Mouse (Mus musculus) stomach, embryonic 14.5 days (tissue): Measurements from ENCODE around the gene Gab2. TPM values are rescaled to one million over a fixed set of nuclear protein-coding genes. Genes with fewer than 3 reads are reported as not detected.

Experiments used
- ATAC-seq: fragments of 200-750 bp; cut with Nextera tagmentation; 2 replicates; pipeline ENCODE4 v1.8.0; 2017; ENCODE audit warnings: low read depth, moderate TSS enrichment; ENCODE audit not compliant: insufficient number of reproducible peaks, insufficient read depth, low FRiP score
- H3K27ac ChIP-seq: fragments of 300-500 bp; sonication (generic); 2 replicates; pipeline ENCODE4 v1.5.1; 2014; ENCODE audit warnings: mild to moderate bottlenecking, low read length, moderate library complexity, mixed read lengths
- H3K27me3 ChIP-seq: fragments of 300-500 bp; sonication (generic); 2 replicates; pipeline ENCODE4 v1.6.1; 2014; ENCODE audit warnings: low read length, control low read depth, mixed read lengths; ENCODE audit not compliant: control insufficient read depth, insufficient read depth
- H3K36me3 ChIP-seq: fragments of 300-500 bp; sonication (generic); 2 replicates; pipeline ENCODE4 v1.6.1; 2014; ENCODE audit warnings: mild to moderate bottlenecking, control low read depth, low read length, moderate library complexity, mixed read lengths; ENCODE audit not compliant: control insufficient read depth, insufficient read depth
- H3K4me1 ChIP-seq: fragments of 300-500 bp; sonication (generic); 2 replicates; pipeline ENCODE4 v1.6.1; 2014; ENCODE audit warnings: low read length, control low read depth, mixed read lengths; ENCODE audit not compliant: control insufficient read depth, insufficient read depth
- H3K4me2 ChIP-seq: fragments of 300-500 bp; sonication (generic); replicated peaks from 2 replicates; pipeline ENCODE4 v1.6.1; 2014; ENCODE audit warnings: low read depth, low read length, control low read depth
- H3K4me3 ChIP-seq: fragments of 300-500 bp; sonication (generic); 2 replicates; pipeline ENCODE4 v1.5.1; 2014; ENCODE audit warnings: low read depth, low read length, control low read depth
- H3K9ac ChIP-seq: fragments of 300-500 bp; sonication (generic); replicated peaks from 2 replicates; pipeline ENCODE4 v1.6.1; 2014; ENCODE audit warnings: low read depth, mild to moderate bottlenecking, control low read depth, low read length, moderate library complexity, mixed read lengths
- H3K9me3 ChIP-seq: fragments of 300-500 bp; sonication (generic); 2 replicates; pipeline ENCODE4 v1.6.1; 2016; ENCODE audit warnings: low read depth, low read length, control low read depth; ENCODE audit not compliant: control insufficient read depth
- WGBS: fragments of 180-500 bp; shearing (Covaris S2); extraction: QIAGEN DNeasy Blood & Tissue Kit; methylation state at CpG from one replicate; pipeline ENCODE4 v1.1.7; 2014; 5-methylcytosine and 5-hydroxymethylcytosine counted together
- polyA plus RNA-seq: library from polyadenylated mRNA; unstranded; fragments of >200 nt; fragmentation: Nextera tagmentation; extraction: Ambion mirVana; gene quantifications from 2 replicates; pipeline ENCODE4 v1.2.1, GENCODE M21; 2014

Gab2 gene
- polyA plus RNA-seq, 1 experiment from 2014 or later: 9.7 TPM

DNA sequence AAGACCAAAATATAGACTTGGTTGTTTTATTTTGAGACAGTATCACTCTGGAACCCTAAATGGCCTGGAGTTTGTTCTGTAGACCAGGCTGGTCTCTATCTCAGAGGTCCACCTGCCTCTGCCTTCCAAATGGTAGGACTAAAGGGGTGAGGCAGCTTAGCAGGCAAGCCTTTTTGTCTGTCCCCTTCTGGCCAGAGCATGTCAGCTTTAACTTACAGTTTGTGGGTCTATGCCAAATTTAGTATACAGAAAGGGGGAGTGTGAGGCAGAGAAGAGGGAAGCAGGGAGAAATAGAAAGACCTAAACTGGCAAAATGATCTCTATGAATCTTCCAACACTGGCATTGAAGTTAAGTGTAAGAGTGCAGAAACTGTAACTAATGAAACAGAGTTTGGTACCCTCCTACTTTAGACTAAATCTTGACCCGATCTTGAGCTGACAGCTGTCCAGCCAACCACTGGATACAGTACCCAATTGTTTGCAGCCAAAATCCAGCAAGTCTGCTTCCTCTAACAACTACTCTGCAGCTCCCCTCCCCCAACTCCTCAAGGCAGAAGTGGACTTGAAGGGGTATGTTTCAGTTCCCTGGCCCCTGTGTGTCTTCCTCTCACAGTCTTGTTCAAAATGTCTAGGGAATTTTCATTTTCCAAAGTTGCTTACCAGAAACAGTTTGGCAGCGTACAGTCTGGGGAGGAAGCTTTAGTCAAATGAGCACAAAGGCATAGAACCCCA, 73.5 kb downstream of the Gab2 start:
- Histone ChIP-seq H3K4me3 (no peak overlapping the region), H3K4me2 (no peak overlapping the region), H3K27me3 (no peaks in the 10 kb centered on the region), H3K27ac (no peak overlapping the region), H3K9ac (no peak overlapping the region), H3K9me3 (no peaks in the 10 kb centered on the region), H3K36me3 (no peaks in the 10 kb centered on the region), H3K4me1 (peaks cover 2% of the 10 kb centered on the region; the same call in 1 of the 2 replicates)
- ATAC-seq: no peak; the same call in 1 of the 2 replicates
- WGBS: 66% methylated on average over 2 of the region's 2 CpGs

DNA sequence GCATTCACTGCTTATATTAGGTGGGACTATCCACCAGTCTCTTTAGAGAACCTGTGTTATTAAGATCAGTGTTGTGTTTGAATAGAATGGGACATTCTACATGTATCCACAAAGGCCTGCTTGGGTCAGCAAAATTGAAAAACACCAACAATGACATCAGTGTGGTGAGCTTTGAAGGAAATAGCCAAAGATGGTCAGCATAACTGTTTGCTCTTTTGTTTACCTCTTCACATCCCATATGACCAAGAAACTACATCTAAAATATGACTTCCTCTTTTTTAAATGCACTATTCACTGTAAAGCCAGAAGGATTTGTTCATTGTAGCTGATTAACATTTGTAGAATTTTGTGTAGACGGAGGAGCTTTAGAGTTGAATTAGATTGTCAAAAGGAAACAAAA, 82.9 kb downstream of the Gab2 start:
- H3K4me2 ChIP-seq: no peak overlapping the region
- WGBS: 73% methylated on average over 1 of the region's 1 CpGs

DNA sequence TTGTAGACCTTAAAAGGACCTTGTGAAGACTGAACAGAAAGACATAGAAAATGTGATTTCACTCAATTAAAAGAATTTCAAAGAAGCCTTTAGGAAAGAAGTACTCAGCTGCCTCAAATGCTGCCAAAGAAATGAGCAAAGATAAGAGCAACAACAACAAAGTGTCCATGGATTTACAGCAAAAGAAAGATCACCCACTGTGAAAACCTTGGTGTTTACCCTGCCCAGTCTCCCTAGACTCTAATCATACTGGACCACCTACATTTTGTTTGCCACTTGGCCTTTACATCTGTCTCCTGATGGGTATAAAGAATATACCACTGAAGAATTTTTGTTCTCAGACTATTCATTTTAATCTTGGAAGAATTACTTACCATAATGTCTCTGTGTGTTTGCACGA, 89.7 kb downstream of the Gab2 start:
- Histone ChIP-seq H3K4me3 (no peak overlapping the region), H3K27me3 (no peaks in the 10 kb centered on the region), H3K36me3 (no peaks in the 10 kb centered on the region), H3K9me3 (no peaks in the 10 kb centered on the region), H3K27ac (no peak overlapping the region), H3K4me2 (no peak overlapping the region), H3K4me1 (peaks cover 5% of the 10 kb centered on the region; the same call in 1 of the 2 replicates), H3K9ac (no peak overlapping the region)
- no peak for ATAC-seq
- 53% methylated on average over 1 of the region's 1 CpGs for WGBS

More for the DNA sequence above, 82.9 kb downstream of the Gab2 start:
- Histone ChIP-seq H3K36me3 (no peaks in the 10 kb centered on the region), H3K27me3 (no peaks in the 10 kb centered on the region), H3K4me1 (no peaks in the 10 kb centered on the region), H3K9ac (no peak overlapping the region), H3K4me3 (no peak overlapping the region), H3K27ac (no peak overlapping the region), H3K9me3 (no peaks in the 10 kb centered on the region)
- ATAC-seq: no peak

GRCm38 (mm10) chr7:97171719-97172118, 90.3 kb downstream of the Gab2 start:
- Histone ChIP-seq H3K36me3 (no peaks in the 10 kb centered on the region), H3K4me2 (no peak overlapping the region), H3K27me3 (no peaks in the 10 kb centered on the region), H3K4me3 (no peak overlapping the region), H3K27ac (no peak overlapping the region), H3K9ac (no peak overlapping the region), H3K4me1 (peaks cover 5% of the 10 kb centered on the region; the same call in 1 of the 2 replicates), H3K9me3 (no peaks in the 10 kb centered on the region)
- ATAC-seq: no peak
- WGBS: 51% methylated on average over 4 of the region's 4 CpGs

DNA sequence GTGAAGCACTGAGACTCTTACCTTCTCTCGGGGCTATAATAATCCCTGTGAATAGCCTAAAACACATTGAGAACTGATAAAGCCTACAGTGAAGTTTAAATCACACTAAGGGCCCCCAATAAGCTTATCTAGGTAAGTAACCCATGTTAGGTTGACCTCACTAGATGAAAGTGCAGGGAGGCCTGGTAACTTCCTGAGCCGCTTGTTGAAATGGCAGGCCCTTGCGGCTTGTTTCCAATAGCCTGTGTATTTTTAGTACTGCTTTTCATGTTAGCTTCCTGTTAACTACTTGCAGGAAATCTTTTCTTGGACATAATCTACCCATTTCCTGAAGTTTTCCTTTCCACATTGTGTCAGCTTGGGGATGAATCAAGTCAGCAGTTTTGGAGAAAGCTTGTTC, 90.7 kb downstream of the Gab2 start:
- no peaks in the 10 kb centered on the region for H3K36me3 ChIP-seq
- H3K4me3 ChIP-seq: no peak overlapping the region
- H3K27me3 ChIP-seq: no peaks in the 10 kb centered on the region
- no peak overlapping the region for H3K9ac ChIP-seq
- no peaks in the 10 kb centered on the region for H3K9me3 ChIP-seq
- 57% methylated on average over 3 of the region's 3 CpGs for WGBS
- ATAC-seq: no peak
- H3K4me1 ChIP-seq: peaks cover 5% of the 10 kb centered on the region; the same call in 1 of the 2 replicates
- H3K27ac ChIP-seq: no peak overlapping the region
- H3K4me2 ChIP-seq: no peak overlapping the region

DNA sequence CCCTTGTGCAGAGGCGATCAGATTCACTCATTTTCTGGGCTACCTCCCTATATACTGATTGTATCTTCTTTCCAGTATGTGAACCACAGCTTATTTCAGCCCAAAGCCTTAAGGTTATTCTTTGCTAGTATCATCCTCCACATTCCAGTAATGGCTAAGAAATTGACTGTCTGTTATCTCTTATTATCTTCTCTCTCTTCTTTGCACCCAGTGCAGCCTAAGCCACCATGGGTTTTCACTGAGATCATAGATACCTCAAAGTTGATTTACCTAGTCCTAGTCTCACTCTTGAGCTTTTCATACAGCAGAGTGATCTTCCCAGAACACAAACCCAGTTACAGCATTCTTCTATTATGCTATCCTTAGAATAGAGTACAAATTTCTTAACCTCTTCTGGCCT, 100.5 kb downstream of the Gab2 start:
- H3K9ac ChIP-seq: no peak overlapping the region
- WGBS: 70% methylated on average over 1 of the region's 1 CpGs

GRCm38 (mm10) chr7:97183426-97183825, 102.0 kb downstream of the Gab2 start:
- Histone ChIP-seq H3K9me3 (no peaks in the 10 kb centered on the region), H3K27ac (no peak overlapping the region), H3K4me3 (no peak overlapping the region), H3K4me2 (no peak overlapping the region), H3K27me3 (no peaks in the 10 kb centered on the region), H3K9ac (no peak overlapping the region), H3K4me1 (no peaks in the 10 kb centered on the region), H3K36me3 (no peaks in the 10 kb centered on the region)
- ATAC-seq: no peak
- WGBS: 54% methylated on average over 4 of the region's 4 CpGs

More for the DNA sequence above, 100.5 kb downstream of the Gab2 start:
- H3K4me1 ChIP-seq: no peaks in the 10 kb centered on the region
- H3K4me2 ChIP-seq: no peak overlapping the region
- ATAC-seq: no peak
- no peak overlapping the region for H3K4me3 ChIP-seq
- H3K27me3 ChIP-seq: no peaks in the 10 kb centered on the region
- H3K36me3 ChIP-seq: no peaks in the 10 kb centered on the region
- H3K27ac ChIP-seq: no peak overlapping the region
- no peaks in the 10 kb centered on the region for H3K9me3 ChIP-seq

DNA sequence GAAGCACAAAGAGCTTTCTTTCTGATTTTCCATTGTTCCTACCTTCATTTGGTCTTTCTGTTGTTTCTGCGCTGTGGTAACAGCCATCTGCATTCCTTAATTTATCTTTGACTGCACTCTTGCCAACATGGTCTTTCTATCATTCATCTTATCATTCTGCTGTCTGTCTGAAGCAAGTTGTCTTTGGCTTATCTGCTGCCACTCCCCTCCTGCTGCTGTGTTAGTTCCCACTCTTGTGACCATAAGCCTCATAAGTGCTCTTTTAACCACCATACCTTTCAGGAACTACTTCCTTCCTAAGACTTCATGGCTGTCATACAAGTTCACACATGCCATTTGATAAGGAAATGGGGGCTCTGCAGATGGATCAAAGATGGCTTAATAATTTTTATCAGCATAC, 102.6 kb downstream of the Gab2 start:
- Histone ChIP-seq H3K4me3 (no peak overlapping the region), H3K9me3 (no peaks in the 10 kb centered on the region), H3K9ac (no peak overlapping the region), H3K4me1 (no peaks in the 10 kb centered on the region), H3K27ac (no peak overlapping the region), H3K27me3 (no peaks in the 10 kb centered on the region), H3K4me2 (no peak overlapping the region), H3K36me3 (no peaks in the 10 kb centered on the region)
- no peak for ATAC-seq
- WGBS: 71% methylated on average over 1 of the region's 1 CpGs
